Mouse (Mus musculus): ENCODE measurements at regions not wholly inside any gene's neighbourhood (a gene's known extent, or its start where the extent isn't known, plus 50 kb on each side); places are given as distances from the start of the nearest gene placed in this dataset.

DNA sequence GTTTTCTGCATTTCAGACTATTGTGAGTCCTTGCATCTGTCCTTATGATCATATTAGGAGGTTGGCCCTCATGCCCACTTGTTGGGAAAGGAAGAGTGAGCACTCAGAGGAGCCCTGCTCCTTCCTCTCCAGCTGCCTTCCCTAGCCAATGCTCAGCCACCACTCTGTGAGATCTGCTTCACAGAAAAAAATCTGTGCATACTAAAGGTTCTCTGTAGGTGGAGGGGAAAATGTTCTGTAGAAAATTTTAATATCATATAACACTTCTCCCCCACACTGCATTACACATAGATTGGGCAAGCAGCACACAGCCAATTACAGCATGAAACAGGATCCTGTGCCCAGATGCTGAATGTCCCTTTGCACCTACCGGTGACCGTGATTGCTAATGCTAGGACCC, 185.7 kb downstream of the Lmo4 start:
- no peak overlapping the region for H3K27ac ChIP-seq (ENCODE audit: low read length)
- H3K9me3 ChIP-seq (ENCODE audit: control insufficient read depth, low read length) = no peaks in the 10 kb centered on the region
- no peaks in the 10 kb centered on the region for H3K27me3 ChIP-seq (replicated peaks; ENCODE audit: control insufficient read depth, insufficient read depth, low read length)
- H3K4me3 ChIP-seq (ENCODE audit: low read length) = no peak overlapping the region
- H3K4me2 ChIP-seq (ENCODE audit: low read depth, low read length) = no peak overlapping the region
- ATAC-seq = no peak
- H3K4me1 ChIP-seq (ENCODE audit: control insufficient read depth, insufficient read depth, low read length) = no peaks in the 10 kb centered on the region
- no peak overlapping the region for H3K9ac ChIP-seq (ENCODE audit: low read depth, low read length)
- H3K36me3 ChIP-seq (ENCODE audit: control insufficient read depth, insufficient read depth, low read length) = no peaks in the 10 kb centered on the region
- WGBS = 90% methylated on average over 2 of the region's 2 CpGs

DNA sequence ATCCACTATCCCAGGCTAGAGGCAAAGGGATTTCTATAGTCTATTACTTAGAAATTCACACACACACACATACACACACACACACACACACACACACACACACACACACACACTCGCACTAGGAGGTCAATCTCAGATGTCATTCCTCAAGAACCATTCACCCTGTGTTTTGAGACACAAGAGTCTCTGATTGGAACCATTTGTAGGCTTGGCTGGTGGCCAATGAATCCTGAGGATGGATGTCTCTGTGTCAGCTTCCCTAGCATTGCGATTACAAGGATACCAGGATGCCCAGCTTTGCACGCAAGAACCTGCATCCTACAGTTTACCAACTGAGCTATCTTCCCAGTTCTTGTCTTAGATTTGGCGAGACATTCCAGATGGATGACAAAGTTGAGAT, 186.5 kb downstream of the Lmo4 start:
- ATAC-seq = no peak

DNA sequence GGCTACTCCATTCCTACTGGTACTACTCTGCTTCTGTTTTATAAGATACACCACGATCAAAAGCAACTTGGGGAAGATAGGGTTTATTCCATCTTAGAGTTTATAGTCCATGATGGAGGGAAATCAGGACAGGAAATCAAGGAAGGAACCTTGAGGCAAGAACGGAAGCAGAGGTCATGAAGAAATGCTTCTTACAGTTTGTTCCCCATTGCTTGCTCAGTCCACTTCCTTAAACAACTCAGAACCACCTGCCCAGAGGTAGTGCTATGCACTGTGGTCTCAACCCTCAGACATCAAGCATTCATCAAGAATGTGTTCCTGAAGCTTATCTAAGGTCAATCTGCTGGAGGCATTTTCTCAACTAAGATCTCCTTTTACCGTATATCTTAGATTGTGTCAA, 189.8 kb downstream of the Lmo4 start:
- Histone ChIP-seq H3K9ac (ENCODE audit: low read depth, low read length) (no peak overlapping the region), H3K4me2 (ENCODE audit: low read depth, low read length) (no peak overlapping the region), H3K9me3 (ENCODE audit: control insufficient read depth, low read length) (no peaks in the 10 kb centered on the region), H3K36me3 (ENCODE audit: control insufficient read depth, insufficient read depth, low read length) (no peaks in the 10 kb centered on the region), H3K4me1 (ENCODE audit: control insufficient read depth, insufficient read depth, low read length) (peaks cover 8% of the 10 kb centered on the region; the same call in 1 of the 2 replicates), H3K27ac (ENCODE audit: low read length) (no peak overlapping the region), H3K4me3 (ENCODE audit: low read length) (no peak overlapping the region), H3K27me3 (replicated peaks; ENCODE audit: control insufficient read depth, insufficient read depth, low read length) (no peaks in the 10 kb centered on the region)
- 78% methylated on average over 3 of the region's 3 CpGs for WGBS
- ATAC-seq = no peak

More for the DNA sequence above, 186.5 kb downstream of the Lmo4 start:
- Histone ChIP-seq H3K36me3 (ENCODE audit: control insufficient read depth, insufficient read depth, low read length) (no peaks in the 10 kb centered on the region), H3K4me3 (ENCODE audit: low read length) (no peak overlapping the region), H3K4me2 (ENCODE audit: low read depth, low read length) (no peak overlapping the region), H3K9me3 (ENCODE audit: control insufficient read depth, low read length) (no peaks in the 10 kb centered on the region), H3K4me1 (ENCODE audit: control insufficient read depth, insufficient read depth, low read length) (no peaks in the 10 kb centered on the region), H3K27me3 (replicated peaks; ENCODE audit: control insufficient read depth, insufficient read depth, low read length) (no peaks in the 10 kb centered on the region), H3K27ac (ENCODE audit: low read length) (no peak overlapping the region), H3K9ac (ENCODE audit: low read depth, low read length) (no peak overlapping the region)
- 56% methylated on average over 4 of the region's 4 CpGs for WGBS

DNA sequence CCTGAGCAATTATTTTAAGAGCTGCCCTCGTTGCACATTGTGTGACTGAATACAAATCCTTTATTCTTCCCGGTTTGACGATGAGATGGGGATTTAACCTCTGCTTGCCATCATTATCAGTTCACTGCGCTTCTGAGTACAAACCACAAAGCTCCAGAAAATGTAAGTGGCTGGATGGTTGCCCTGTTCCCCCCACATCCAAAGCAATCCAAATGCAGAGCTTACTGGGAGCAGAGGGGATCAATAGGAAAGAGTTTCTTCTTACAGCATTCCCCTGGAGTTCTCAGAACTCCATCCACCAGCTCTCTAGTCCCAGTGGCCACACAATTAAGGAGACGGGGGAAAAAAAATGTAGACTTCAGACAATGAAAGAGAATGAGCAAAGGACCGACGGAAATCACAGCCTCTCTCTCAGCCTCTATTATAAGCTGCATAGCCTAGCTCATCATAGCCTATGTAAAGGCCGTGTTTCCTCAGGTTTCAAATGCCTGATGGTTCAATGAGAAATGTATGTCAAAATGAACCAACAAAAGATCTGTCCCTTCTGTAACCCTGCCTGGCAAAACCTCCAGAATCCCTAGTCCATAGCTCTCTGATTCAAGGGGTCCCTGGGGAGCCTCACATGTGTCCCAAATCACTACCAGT, 191.4 kb downstream of the Lmo4 start:
- 61% methylated on average over 8 of the region's 8 CpGs for WGBS
- Histone ChIP-seq H3K27ac (ENCODE audit: low read length) (no peak overlapping the region), H3K4me3 (ENCODE audit: low read length) (no peak overlapping the region), H3K9me3 (ENCODE audit: control insufficient read depth, low read length) (no peaks in the 10 kb centered on the region), H3K9ac (ENCODE audit: low read depth, low read length) (no peak overlapping the region), H3K4me2 (ENCODE audit: low read depth, low read length) (no peak overlapping the region), H3K27me3 (replicated peaks; ENCODE audit: control insufficient read depth, insufficient read depth, low read length) (no peaks in the 10 kb centered on the region), H3K36me3 (ENCODE audit: control insufficient read depth, insufficient read depth, low read length) (no peaks in the 10 kb centered on the region), H3K4me1 (ENCODE audit: control insufficient read depth, insufficient read depth, low read length) (peaks cover 8% of the 10 kb centered on the region; the same call in 1 of the 2 replicates)
- no peak for ATAC-seq

DNA sequence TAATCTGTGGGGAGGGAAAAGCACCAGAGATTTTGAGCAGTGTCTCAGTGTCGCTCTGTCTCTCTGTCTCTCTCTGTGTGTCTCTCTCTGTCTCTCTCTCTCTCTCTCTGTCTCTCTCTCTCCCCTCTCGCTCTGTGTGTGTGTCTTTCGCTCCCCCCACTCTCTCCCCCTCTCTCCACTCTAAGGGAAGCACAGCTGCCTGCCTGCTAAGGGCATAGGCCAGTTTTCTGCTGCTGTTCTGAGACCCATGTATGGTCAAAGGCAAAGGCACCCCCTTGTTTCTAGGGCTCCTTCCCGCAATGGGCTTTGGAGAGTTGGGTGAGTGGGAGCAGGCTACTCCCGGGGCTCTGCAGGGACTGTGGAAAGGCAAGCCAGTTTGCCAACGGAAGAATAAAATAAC, 192.2 kb downstream of the Lmo4 start:
- 45% methylated on average over 6 of the region's 6 CpGs for whole genome bisulfite sequencing
- ATAC-seq = no peak
- H3K9me3 ChIP-seq (ENCODE audit: control insufficient read depth, low read length) = no peaks in the 10 kb centered on the region

DNA sequence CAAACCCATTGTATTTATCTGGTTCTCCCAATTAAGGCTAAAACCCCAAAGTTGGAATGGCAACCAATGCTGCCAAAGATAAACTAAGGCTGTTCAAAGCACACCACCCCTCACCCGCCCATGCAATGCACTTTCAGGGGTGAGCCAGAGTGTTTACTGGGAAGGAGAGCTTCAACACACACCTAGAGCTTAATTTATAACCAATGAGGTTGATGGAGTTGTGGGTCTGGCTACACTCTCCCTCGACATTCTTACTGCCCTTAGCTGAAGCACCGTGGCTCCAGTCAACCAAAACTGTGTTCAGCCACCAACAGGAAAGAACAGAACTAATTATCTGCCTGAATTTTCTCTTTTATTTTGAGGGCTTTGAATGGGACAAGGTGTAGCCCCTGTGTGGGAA, 192.8 kb downstream of the Lmo4 start:
- Histone ChIP-seq H3K4me3 (ENCODE audit: low read length) (no peak overlapping the region), H3K9me3 (ENCODE audit: control insufficient read depth, low read length) (no peaks in the 10 kb centered on the region), H3K27me3 (replicated peaks; ENCODE audit: control insufficient read depth, insufficient read depth, low read length) (no peaks in the 10 kb centered on the region), H3K4me1 (ENCODE audit: control insufficient read depth, insufficient read depth, low read length) (peaks cover 8% of the 10 kb centered on the region; the same call in 1 of the 2 replicates), H3K36me3 (ENCODE audit: control insufficient read depth, insufficient read depth, low read length) (no peaks in the 10 kb centered on the region), H3K27ac (ENCODE audit: low read length) (no peak overlapping the region), H3K9ac (ENCODE audit: low read depth, low read length) (no peak overlapping the region), H3K4me2 (ENCODE audit: low read depth, low read length) (no peak overlapping the region)
- WGBS = 41% methylated on average over 3 of the region's 3 CpGs
- ATAC-seq = no peak

More for the DNA sequence above, 192.2 kb downstream of the Lmo4 start:
- no peak overlapping the region for H3K4me3 ChIP-seq (ENCODE audit: low read length)
- peaks cover 8% of the 10 kb centered on the region; the same call in 1 of the 2 replicates for H3K4me1 ChIP-seq (ENCODE audit: control insufficient read depth, insufficient read depth, low read length)
- no peak overlapping the region for H3K27ac ChIP-seq (ENCODE audit: low read length)
- H3K4me2 ChIP-seq (ENCODE audit: low read depth, low read length) = no peak overlapping the region
- H3K36me3 ChIP-seq (ENCODE audit: control insufficient read depth, insufficient read depth, low read length) = no peaks in the 10 kb centered on the region
- H3K9ac ChIP-seq (ENCODE audit: low read depth, low read length) = no peak overlapping the region
- no peaks in the 10 kb centered on the region for H3K27me3 ChIP-seq (replicated peaks; ENCODE audit: control insufficient read depth, insufficient read depth, low read length)

DNA sequence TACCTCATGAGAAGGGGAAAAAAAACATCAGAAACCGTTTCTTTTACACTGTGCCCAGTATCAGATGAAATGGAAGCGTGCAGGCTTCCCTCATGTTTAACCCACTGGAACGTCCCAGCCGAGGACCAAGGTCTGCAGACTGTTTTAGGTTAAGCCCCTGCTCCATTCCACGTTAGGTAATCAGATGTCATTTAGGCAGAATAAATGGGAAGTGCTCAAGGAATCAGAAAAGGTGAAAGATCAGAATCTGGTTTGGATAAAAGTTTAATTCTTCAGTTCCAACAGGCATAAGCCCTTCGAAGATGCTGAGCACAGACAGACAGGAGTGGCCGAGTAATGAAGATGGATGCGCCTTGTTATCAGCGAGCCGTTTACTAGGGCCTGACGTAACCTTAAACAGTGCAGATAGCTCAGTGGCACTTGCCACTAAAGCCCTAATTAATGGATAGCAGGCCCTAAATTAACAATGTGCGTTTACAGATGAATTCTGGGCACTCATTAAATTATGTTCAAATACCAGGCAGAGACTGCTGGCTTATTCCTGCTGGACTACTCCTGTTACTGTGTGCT, 193.5 kb downstream of the Lmo4 start:
- no peak overlapping the region for H3K27ac ChIP-seq (ENCODE audit: low read length)
- no peaks in the 10 kb centered on the region for H3K9me3 ChIP-seq (ENCODE audit: control insufficient read depth, low read length)
- no peak overlapping the region for H3K4me3 ChIP-seq (ENCODE audit: low read length)
- H3K27me3 ChIP-seq (replicated peaks; ENCODE audit: control insufficient read depth, insufficient read depth, low read length) = no peaks in the 10 kb centered on the region
- peaks cover 8% of the 10 kb centered on the region; the same call in 1 of the 2 replicates for H3K4me1 ChIP-seq (ENCODE audit: control insufficient read depth, insufficient read depth, low read length)
- H3K4me2 ChIP-seq (ENCODE audit: low read depth, low read length) = no peak overlapping the region
- H3K9ac ChIP-seq (ENCODE audit: low read depth, low read length) = no peak overlapping the region
- H3K36me3 ChIP-seq (ENCODE audit: control insufficient read depth, insufficient read depth, low read length) = no peaks in the 10 kb centered on the region
- no peak for ATAC-seq
- WGBS = 50% methylated on average over 12 of the region's 12 CpGs

DNA sequence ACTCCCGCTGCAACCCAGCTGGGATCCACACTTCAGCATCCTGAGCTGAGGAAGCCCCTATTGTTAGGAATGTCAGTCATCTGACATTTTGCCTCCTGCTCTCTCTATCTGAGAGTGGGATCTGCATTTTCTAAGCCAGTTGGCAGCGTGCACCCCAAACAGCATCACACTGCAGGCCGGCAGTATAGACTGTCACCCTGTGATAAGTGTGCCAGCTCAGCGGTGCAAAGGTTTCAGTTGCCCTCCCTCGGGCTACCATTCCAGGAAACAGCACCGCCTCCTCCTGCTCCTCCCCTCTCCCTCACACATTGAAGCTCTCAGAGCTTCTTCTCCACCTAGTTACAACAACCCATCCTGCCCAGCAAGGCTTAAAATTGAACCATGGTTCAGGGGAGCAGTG, 194.5 kb downstream of the Lmo4 start:
- Histone ChIP-seq H3K9ac (ENCODE audit: low read depth, low read length) (no peak overlapping the region), H3K36me3 (ENCODE audit: control insufficient read depth, insufficient read depth, low read length) (no peaks in the 10 kb centered on the region), H3K27me3 (replicated peaks; ENCODE audit: control insufficient read depth, insufficient read depth, low read length) (no peaks in the 10 kb centered on the region), H3K27ac (ENCODE audit: low read length) (no peak overlapping the region), H3K9me3 (ENCODE audit: control insufficient read depth, low read length) (no peaks in the 10 kb centered on the region), H3K4me1 (ENCODE audit: control insufficient read depth, insufficient read depth, low read length) (peaks cover 8% of the 10 kb centered on the region; the same call in 1 of the 2 replicates), H3K4me3 (ENCODE audit: low read length) (no peak overlapping the region), H3K4me2 (ENCODE audit: low read depth, low read length) (no peak overlapping the region)
- peak; percentile 64; the same call in 1 of the 2 replicates for ATAC-seq
- 21% methylated on average over 6 of the region's 6 CpGs for WGBS

DNA sequence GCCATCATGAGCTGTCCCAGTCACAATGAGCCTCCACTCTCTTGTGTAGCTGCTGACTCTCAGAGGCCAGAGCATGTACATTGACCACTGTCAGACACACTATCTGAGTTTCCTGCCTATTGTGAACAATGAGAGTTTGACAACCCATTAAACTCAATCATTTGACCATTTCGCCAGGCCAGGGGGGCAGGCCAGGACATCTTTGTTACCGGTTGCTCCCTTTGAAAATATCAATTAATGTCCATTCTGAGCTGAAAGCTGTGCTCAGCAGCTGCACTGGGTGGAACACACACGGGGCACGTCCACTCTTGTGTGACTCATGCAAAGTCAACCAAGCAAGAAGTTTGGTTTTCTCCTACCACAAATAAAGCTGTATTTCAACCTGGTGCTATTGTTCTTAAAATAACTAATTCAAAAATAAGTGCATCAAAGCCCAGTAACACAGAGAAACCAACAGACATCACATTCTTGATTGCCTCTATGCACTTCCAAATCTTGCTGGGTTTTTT, 197.9 kb downstream of the Lmo4 start:
- 81% methylated on average over 4 of the region's 4 CpGs for WGBS

More for the DNA sequence above, 197.9 kb downstream of the Lmo4 start:
- no peaks in the 10 kb centered on the region for H3K36me3 ChIP-seq (ENCODE audit: control insufficient read depth, insufficient read depth, low read length)
- H3K4me3 ChIP-seq (ENCODE audit: low read length) = no peak overlapping the region
- H3K9ac ChIP-seq (ENCODE audit: low read depth, low read length) = no peak overlapping the region
- no peak overlapping the region for H3K4me2 ChIP-seq (ENCODE audit: low read depth, low read length)
- no peaks in the 10 kb centered on the region for H3K27me3 ChIP-seq (replicated peaks; ENCODE audit: control insufficient read depth, insufficient read depth, low read length)
- peaks cover 3% of the 10 kb centered on the region; the same call in 1 of the 2 replicates for H3K4me1 ChIP-seq (ENCODE audit: control insufficient read depth, insufficient read depth, low read length)
- H3K27ac ChIP-seq (ENCODE audit: low read length) = no peak overlapping the region
- no peaks in the 10 kb centered on the region for H3K9me3 ChIP-seq (ENCODE audit: control insufficient read depth, low read length)
- ATAC-seq = no peak

Data from intestine, embryonic 16.5 days (tissue).